Mouse (Mus musculus): ENCODE measurements around the gene Ntsr2. TPM values are rescaled to one million over a fixed set of nuclear protein-coding genes. Genes with fewer than 3 reads are reported as not detected.

The Ntsr2 gene
- not detected in 2 replicates for polyA plus RNA-seq (2012; rRNA removed)

DNA sequence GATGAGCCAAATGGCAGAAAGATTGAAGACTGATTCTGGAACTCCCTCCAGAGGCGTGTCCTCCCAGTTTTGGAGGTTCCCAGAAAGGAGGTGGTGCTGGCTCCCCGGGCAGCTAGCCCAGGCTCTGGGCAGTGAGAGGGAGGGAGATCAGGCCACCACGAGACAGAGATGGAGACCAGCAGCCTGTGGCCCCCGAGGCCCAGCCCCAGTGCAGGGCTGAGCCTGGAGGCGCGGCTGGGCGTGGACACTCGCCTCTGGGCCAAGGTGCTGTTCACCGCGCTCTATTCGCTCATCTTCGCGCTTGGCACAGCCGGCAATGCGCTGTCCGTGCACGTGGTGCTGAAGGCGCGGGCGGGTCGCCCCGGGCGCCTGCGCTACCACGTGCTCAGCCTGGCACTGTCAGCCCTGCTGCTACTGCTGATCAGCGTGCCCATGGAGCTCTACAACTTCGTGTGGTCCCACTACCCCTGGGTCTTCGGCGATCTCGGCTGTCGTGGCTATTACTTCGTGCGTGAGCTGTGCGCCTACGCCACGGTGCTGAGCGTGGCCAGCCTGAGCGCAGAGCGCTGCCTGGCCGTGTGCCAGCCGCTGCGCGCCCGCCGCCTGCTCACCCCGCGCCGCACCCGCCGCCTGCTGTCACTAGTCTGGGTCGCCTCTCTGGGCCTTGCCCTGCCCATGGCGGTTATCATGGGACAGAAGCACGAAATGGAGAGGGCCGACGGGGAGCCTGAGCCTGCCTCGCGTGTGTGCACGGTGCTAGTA is at the start of gene Ntsr2:
TSS of gene Ntsr2 (plus strand) at position 51 of the 762 bp plus-strand sequence.

DNA sequence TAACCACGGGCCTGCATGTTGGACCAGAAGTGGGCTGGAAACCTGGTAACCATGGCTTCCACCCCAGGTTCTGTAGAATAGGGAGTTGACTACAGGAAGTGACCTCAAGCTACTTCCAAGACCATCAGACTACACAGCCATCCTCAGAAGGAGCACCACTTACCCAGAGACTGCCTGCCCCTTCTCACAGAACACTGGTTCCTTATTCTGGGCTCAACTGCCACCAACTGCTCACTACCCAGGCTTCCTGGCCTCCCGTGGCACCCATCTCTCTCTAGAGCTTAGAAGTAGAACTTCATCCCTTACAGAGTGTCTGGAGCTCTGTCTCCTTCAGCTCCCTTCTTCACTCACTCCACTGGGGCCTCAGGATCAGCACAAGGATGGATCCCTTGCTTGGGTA is 42.2 kb upstream of the Ntsr2 start, which contains the start of gene Lpin1:
TSS of gene Lpin1 (minus strand) at position 31 of the 400 bp plus-strand sequence.

Other genes with a start within 250 kb of the Ntsr2 start
- 5.1 and 6.1 TPM in 2 replicates for gene Lpin1, start 42.4 kb upstream of the Ntsr2 start, polyA plus RNA-seq (2012; rRNA removed)
- gene Greb1, start 147.5 kb downstream of the Ntsr2 start, polyA plus RNA-seq (2012; rRNA removed): 1.1 and 1.3 TPM in 2 replicates
- 13.6 and 15.5 TPM in 2 replicates for gene E2f6, start 157.6 kb downstream of the Ntsr2 start, polyA plus RNA-seq (2012; rRNA removed)
- 6.4 and 7.3 TPM in 2 replicates for gene Rock2, start 241.5 kb downstream of the Ntsr2 start, polyA plus RNA-seq (2012; rRNA removed)